Mouse (Mus musculus): ENCODE measurements at regions not wholly inside any gene's neighbourhood (a gene's known extent, or its start where the extent isn't known, plus 50 kb on each side); places are given as distances from the start of the nearest gene placed in this dataset.

- in situ Hi-C loops (cut with MboI, MseI) = no loop called here
Observed at GRCm38 (mm10) chr3:140566996-140567517, 645.1 kb downstream of the Pdha2 start.

GRCm38 (mm10) chr3:140554736-140555135, 657.4 kb downstream of the Pdha2 start:
- in situ Hi-C loops (cut with MboI, MseI) = no loop called here

- in situ Hi-C loops (cut with MboI, MseI) = no loop called here
Observed at GRCm38 (mm10) chr3:140548483-140548882, 663.7 kb downstream of the Pdha2 start.

GRCm38 (mm10) chr3:140531747-140532502, 680.2 kb downstream of the Pdha2 start:
- in situ Hi-C loops (cut with MboI, MseI) = no loop called here

GRCm38 (mm10) chr3:140521653-140522278, 690.4 kb downstream of the Pdha2 start:
- in situ Hi-C loops (cut with MboI, MseI) = no loop called here

GRCm38 (mm10) chr3:140510835-140511234, 701.3 kb downstream of the Pdha2 start:
- in situ Hi-C loops (cut with MboI, MseI) = no loop called here

- in situ Hi-C loops (cut with MboI, MseI) = no loop called here
Observed at GRCm38 (mm10) chr3:140510094-140510493, 702.1 kb downstream of the Pdha2 start.

GRCm38 (mm10) chr3:140494134-140494533, 718.0 kb downstream of the Pdha2 start:
- in situ Hi-C loops (cut with MboI, MseI) = loop anchor here in 1 of 2 experiments (5.0 kb wide), 1 partner anchor 353 kb away; no protein-coding TSS in a partner anchor

GRCm38 (mm10) chr3:140477670-140478208, 734.4 kb downstream of the Pdha2 start:
- in situ Hi-C loops (cut with MboI, MseI) = no loop called here

GRCm38 (mm10) chr3:140476534-140476933, 735.6 kb downstream of the Pdha2 start:
- in situ Hi-C loops (cut with MboI, MseI) = no loop called here

GRCm38 (mm10) chr3:140452513-140452912, 759.6 kb downstream of the Pdha2 start:
- in situ Hi-C loops (cut with MboI, MseI) = no loop called here

GRCm38 (mm10) chr3:140451148-140451547, 761.0 kb downstream of the Pdha2 start:
- in situ Hi-C loops (cut with MboI, MseI) = no loop called here

- in situ Hi-C loops (cut with MboI, MseI) = no loop called here
Observed at GRCm38 (mm10) chr3:140409239-140409638, 802.9 kb downstream of the Pdha2 start.
